Mouse (Mus musculus) forebrain, embryonic 11.5 days (tissue): ENCODE data around the gene Vapb. TPM values are rescaled to one million over a fixed set of nuclear protein-coding genes. Genes with fewer than 3 reads are reported as not detected.
A peak's percentile ranks its signal among the peaks of the same experiment; 100 is the strongest.

Experiments used
- ATAC-seq: fragments of 200-750 bp; cut with Nextera tagmentation; replicated peaks from 2 replicates; pipeline ENCODE4 v1.8.0; 2017; ENCODE audit warnings: moderate TSS enrichment; ENCODE audit not compliant: low FRiP score
- DNase-seq: peaks from one replicate; pipeline ENCODE4 v3.0.0-alpha.2; 2017; ENCODE audit warnings: low spot score
- H3K27ac ChIP-seq: fragments of 300-500 bp; sonication (generic); 2 replicates; pipeline ENCODE4 v1.5.1; 2014; ENCODE audit warnings: low read depth, low read length
- H3K27me3 ChIP-seq: fragments of 300-500 bp; sonication (generic); 2 replicates; pipeline ENCODE4 v1.6.1; 2014; ENCODE audit warnings: mild to moderate bottlenecking, low read length, mixed read lengths; ENCODE audit not compliant: control insufficient read depth, insufficient read depth
- H3K36me3 ChIP-seq: fragments of 300-500 bp; sonication (generic); 2 replicates; pipeline ENCODE4 v1.6.1; 2014; ENCODE audit warnings: mild to moderate bottlenecking, low read length, moderate library complexity, mixed read lengths; ENCODE audit not compliant: control insufficient read depth, insufficient read depth
- H3K4me1 ChIP-seq: fragments of 300-500 bp; sonication (generic); replicated peaks from 2 replicates; pipeline ENCODE4 v1.6.1; 2014; ENCODE audit warnings: low read length, mixed read lengths; ENCODE audit not compliant: control insufficient read depth, insufficient read depth
- H3K4me2 ChIP-seq: fragments of 300-500 bp; sonication (generic); 2 replicates; pipeline ENCODE4 v1.6.1; 2014; ENCODE audit warnings: low read depth, mild to moderate bottlenecking, low read length, moderate library complexity, mixed read lengths; ENCODE audit not compliant: severe bottlenecking
- H3K4me3 ChIP-seq: fragments of 300-500 bp; sonication (generic); 2 replicates; pipeline ENCODE4 v1.5.1; 2014; ENCODE audit warnings: low read depth, low read length
- H3K9ac ChIP-seq: fragments of 300-500 bp; sonication (generic); 2 replicates; pipeline ENCODE4 v1.6.1; 2014; ENCODE audit warnings: low read length
- H3K9me3 ChIP-seq: fragments of 300-500 bp; sonication (generic); 2 replicates; pipeline ENCODE4 v1.6.1; 2016; ENCODE audit warnings: low read length, mixed read lengths; ENCODE audit not compliant: control insufficient read depth
- WGBS: fragments of 180-500 bp; shearing (Covaris S2); extraction: QIAGEN DNeasy Blood & Tissue Kit; methylation state at CpG from one replicate; pipeline ENCODE4 v1.1.7; 2014; 5-methylcytosine and 5-hydroxymethylcytosine counted together
- polyA plus RNA-seq: library from polyadenylated mRNA; unstranded; fragments of >200 nt; fragmentation: Nextera tagmentation; extraction: Ambion mirVana; gene quantifications from 2 replicates; pipeline ENCODE4 v1.2.1, GENCODE M21; 2014

Vapb gene
- 10.5 and 11.5 TPM in 2 replicates for polyA plus RNA-seq

- DNase-seq: peak; percentile 100
- no peaks in the 10 kb centered on the region for H3K36me3 ChIP-seq
- ATAC-seq: peak; percentile 98
- peak within 1 kb of the TSS; percentile 82 for H3K9ac ChIP-seq
- H3K27me3 ChIP-seq: no peaks in the 10 kb centered on the region
- 1% methylated on average over 66 of the region's 70 CpGs for WGBS
- peak within 1 kb of the TSS; percentile 77 for H3K4me2 ChIP-seq
- no peak within 1 kb of the TSS for H3K27ac ChIP-seq
- peaks cover 7% of the 10 kb centered on the region for H3K4me1 ChIP-seq
- H3K9me3 ChIP-seq: no peaks in the 10 kb centered on the region
- H3K4me3 ChIP-seq: peak within 1 kb of the TSS; percentile 76
Observed at GRCm38 (mm10) chr2:173737222-173737989, at the start of gene Vapb. Vapb (plus strand) TSS chr2:173737511.

GRCm38 (mm10) chr2:173689835-173690234, 47.5 kb upstream of the Vapb start:
- Histone ChIP-seq H3K9me3 (no peaks in the 10 kb centered on the region), H3K9ac (no peak overlapping the region), H3K36me3 (peaks cover 2% of the 10 kb centered on the region; the same call in 1 of the 2 replicates), H3K4me3 (no peak overlapping the region), H3K27ac (no peak overlapping the region), H3K4me1 (0 out of 2 replicates have a peak, but pooled peaks cover 2% of the 10 kb centered on the region), H3K4me2 (no peak overlapping the region), H3K27me3 (no peaks in the 10 kb centered on the region)
- DNase-seq (no peak), ATAC-seq (no peak)

- Histone ChIP-seq H3K9ac (no peak overlapping the region), H3K4me3 (no peak overlapping the region), H3K9me3 (no peaks in the 10 kb centered on the region), H3K4me2 (no peak overlapping the region), H3K27me3 (no peaks in the 10 kb centered on the region), H3K36me3 (peaks cover 2% of the 10 kb centered on the region; the same call in 1 of the 2 replicates), H3K27ac (no peak overlapping the region), H3K4me1 (0 out of 2 replicates have a peak, but pooled peaks cover under 1% of the 10 kb centered on the region)
- 91% methylated on average over 6 of the region's 6 CpGs for WGBS
- no peak for ATAC-seq
- no peak for DNase-seq
Observed at GRCm38 (mm10) chr2:173691748-173692147, 45.6 kb upstream of the Vapb start.

GRCm38 (mm10) chr2:173692693-173693092, 44.6 kb upstream of the Vapb start:
- no peak overlapping the region for H3K4me3 ChIP-seq
- 93% methylated on average over 2 of the region's 2 CpGs for WGBS
- no peak for ATAC-seq
- DNase-seq: no peak
- no peak overlapping the region for H3K4me2 ChIP-seq
- H3K27me3 ChIP-seq: no peaks in the 10 kb centered on the region
- no peaks in the 10 kb centered on the region for H3K4me1 ChIP-seq
- no peak overlapping the region for H3K9ac ChIP-seq
- no peak overlapping the region for H3K27ac ChIP-seq
- peaks cover 2% of the 10 kb centered on the region; the same call in 1 of the 2 replicates for H3K36me3 ChIP-seq
- no peaks in the 10 kb centered on the region for H3K9me3 ChIP-seq

- Histone ChIP-seq H3K4me1 (no peaks in the 10 kb centered on the region), H3K4me2 (no peak overlapping the region), H3K36me3 (no peaks in the 10 kb centered on the region; the same call in 1 of the 2 replicates), H3K27ac (no peak overlapping the region), H3K9me3 (no peaks in the 10 kb centered on the region), H3K27me3 (no peaks in the 10 kb centered on the region), H3K4me3 (no peak overlapping the region), H3K9ac (no peak overlapping the region)
- ATAC-seq: no peak
- 87% methylated on average over 3 of the region's 3 CpGs for WGBS
- no peak for DNase-seq
Observed at GRCm38 (mm10) chr2:173698850-173699249, 38.5 kb upstream of the Vapb start.

- Histone ChIP-seq H3K4me3 (no peak overlapping the region), H3K4me2 (no peak overlapping the region), H3K9ac (no peak overlapping the region), H3K4me1 (no peaks in the 10 kb centered on the region), H3K27ac (no peak overlapping the region), H3K27me3 (no peaks in the 10 kb centered on the region), H3K36me3 (no peaks in the 10 kb centered on the region), H3K9me3 (no peaks in the 10 kb centered on the region)
- 85% methylated on average over 16 of the region's 16 CpGs for WGBS
- ATAC-seq: no peak
- DNase-seq: no peak
Observed at GRCm38 (mm10) chr2:173702096-173702866, 35.0 kb upstream of the Vapb start.

- Histone ChIP-seq H3K4me1 (no peaks in the 10 kb centered on the region), H3K9ac (no peak overlapping the region), H3K9me3 (no peaks in the 10 kb centered on the region), H3K4me3 (no peak overlapping the region), H3K36me3 (no peaks in the 10 kb centered on the region), H3K4me2 (no peak overlapping the region), H3K27ac (no peak overlapping the region), H3K27me3 (no peaks in the 10 kb centered on the region)
- DNase-seq (no peak), ATAC-seq (no peak)
- 84% methylated on average over 12 of the region's 12 CpGs for WGBS
Observed at GRCm38 (mm10) chr2:173702867-173703237, 34.5 kb upstream of the Vapb start.

- DNase-seq (no peak), ATAC-seq (no peak)
- Histone ChIP-seq H3K9me3 (no peaks in the 10 kb centered on the region), H3K36me3 (no peaks in the 10 kb centered on the region), H3K4me1 (no peaks in the 10 kb centered on the region), H3K27me3 (no peaks in the 10 kb centered on the region), H3K4me3 (no peak overlapping the region), H3K4me2 (no peak overlapping the region), H3K27ac (no peak overlapping the region), H3K9ac (no peak overlapping the region)
- WGBS: 85% methylated on average over 15 of the region's 15 CpGs
Observed at GRCm38 (mm10) chr2:173705827-173706551, 31.3 kb upstream of the Vapb start.
